Comparison of ENCODE assay signal across 8 mouse cellular contexts in genomic region chr8:53638495-53639171, GRCm38 (mm10). TPM values are rescaled to one million over a fixed set of nuclear protein-coding genes. Genes with fewer than 3 reads are reported as not detected.
DNase-seq lines count a peak whose midpoint lies in the region; ATAC-seq lines count a peak whose summit lies in the region.

TSS of gene Neil3 (minus strand) at chr8:53639065.

- no peaks in the 10 kb centered on the region for H3K36me3 ChIP-seq in forebrain, embryonic 16.5 days (ENCODE audit: control insufficient read depth, insufficient read depth)

- H3K4me1 ChIP-seq in forebrain, embryonic 16.5 days (replicated peaks; ENCODE audit: control insufficient read depth, insufficient read depth, low read length): peaks cover 10% of the 10 kb centered on the region

- no peaks in the 10 kb centered on the region for H3K27me3 ChIP-seq in forebrain, embryonic 16.5 days (replicated peaks; ENCODE audit: control insufficient read depth, insufficient read depth, low read length)

- peak within 1 kb of the TSS; percentile 55 for H3K9ac ChIP-seq in forebrain, embryonic 16.5 days (replicated peaks; ENCODE audit: low read depth, low read length)

- H3K4me2 ChIP-seq in forebrain, embryonic 16.5 days (ENCODE audit: low read length): peak within 1 kb of the TSS; percentile 71

- under 1% methylated on average over 26 of the region's 26 CpGs for WGBS in forebrain, embryonic 16.5 days

- DNase-seq in MN1 (ENCODE audit: low spot score): peak; percentile 75
- DNase-seq in cerebellum, adult 11-12 months: peak; percentile 4
- DNase-seq in layer of hippocampus, postnatal 36 days: peak; percentile 6 to 7
- peak; percentile 5 to 6 for DNase-seq in right cerebral cortex, adult 2 months (ENCODE audit: low spot score in 2 of 2)
- DNase-seq in urinary bladder, postnatal 25 days (ENCODE audit: low spot score): peak; percentile 80

- H3K4me3 ChIP-seq in forebrain, embryonic 16.5 days (replicated peaks; ENCODE audit: low read length): peak within 1 kb of the TSS; percentile 50

- no peak within 1 kb of the TSS for H3K27ac ChIP-seq in forebrain, embryonic 16.5 days (ENCODE audit: low read length)

- no peaks in the 10 kb centered on the region for H3K9me3 ChIP-seq in forebrain, embryonic 16.5 days (ENCODE audit: control insufficient read depth, low read length)

- ATAC-seq in forebrain, embryonic 16.5 days: peak; percentile 97
- ATAC-seq in hematopoietic stem cell, adult 5-6 weeks (replicated peaks in 1 of 2; ENCODE audit: insufficient read depth in 1 of 2, low FRiP score in 2 of 2, low TSS enrichment in 1 of 2, low read depth in 1 of 2, poor library complexity in 2 of 2, severe bottlenecking in 2 of 2): peak; percentile 95 to 96
- ATAC-seq in megakaryocyte, adult 5-6 weeks (ENCODE audit: poor library complexity, severe bottlenecking): peak; percentile 92

RNA-seq across cellular contexts. Expression of gene Neil3, which starts in this region (rescaled TPM):
- 15.8 and 15.9 TPM in 2 replicates for polyA plus RNA-seq in forebrain, embryonic 16.5 days (2015; fragmentation: Nextera tagmentation; extraction: Ambion mirVana)
- 37.5 and 44.9 TPM in 2 replicates for total RNA-seq in hematopoietic stem cell, adult 5-6 weeks (2017)
- under 1 TPM; 0.35 to 0.52 TPM for total RNA-seq in layer of hippocampus, postnatal 36 days (2021)
- 71.2 and 74.4 TPM in 2 replicates for total RNA-seq in megakaryocyte, adult 5-6 weeks (2015)
- 38.7 and 53.9 TPM in 2 replicates for total RNA-seq in megakaryocyte, adult 5-6 weeks (2017)

Comparison
In these comparisons a context has a peak if more than half of its experiments do, and no peak if none do; other contexts are left out.
1. RNA of gene Neil3 (total RNA-seq): 38.7 to 74.4 TPM in megakaryocyte, adult 5-6 weeks and 37.5 to 44.9 TPM in hematopoietic stem cell, adult 5-6 weeks; 0.35 to 0.52 TPM in layer of hippocampus, postnatal 36 days; every median in the first group is over 10 times any median in the second.
2. Peak in DNase-seq in layer of hippocampus, postnatal 36 days; RNA of the gene not detected or under 1 TPM.
3. DNase-seq: peak in every context shown above with its lines; median percentile 80 in urinary bladder, postnatal 25 days; 75 in MN1; 6 in layer of hippocampus, postnatal 36 days; 6 in right cerebral cortex, adult 2 months; 4 in cerebellum, adult 11-12 months.
4. Peak in every context shown above with its lines, with median percentiles within 50 percentile points of each other: ATAC-seq.